9 mouse cellular contexts compared by ENCODE assay signal in the genomic region with DNA sequence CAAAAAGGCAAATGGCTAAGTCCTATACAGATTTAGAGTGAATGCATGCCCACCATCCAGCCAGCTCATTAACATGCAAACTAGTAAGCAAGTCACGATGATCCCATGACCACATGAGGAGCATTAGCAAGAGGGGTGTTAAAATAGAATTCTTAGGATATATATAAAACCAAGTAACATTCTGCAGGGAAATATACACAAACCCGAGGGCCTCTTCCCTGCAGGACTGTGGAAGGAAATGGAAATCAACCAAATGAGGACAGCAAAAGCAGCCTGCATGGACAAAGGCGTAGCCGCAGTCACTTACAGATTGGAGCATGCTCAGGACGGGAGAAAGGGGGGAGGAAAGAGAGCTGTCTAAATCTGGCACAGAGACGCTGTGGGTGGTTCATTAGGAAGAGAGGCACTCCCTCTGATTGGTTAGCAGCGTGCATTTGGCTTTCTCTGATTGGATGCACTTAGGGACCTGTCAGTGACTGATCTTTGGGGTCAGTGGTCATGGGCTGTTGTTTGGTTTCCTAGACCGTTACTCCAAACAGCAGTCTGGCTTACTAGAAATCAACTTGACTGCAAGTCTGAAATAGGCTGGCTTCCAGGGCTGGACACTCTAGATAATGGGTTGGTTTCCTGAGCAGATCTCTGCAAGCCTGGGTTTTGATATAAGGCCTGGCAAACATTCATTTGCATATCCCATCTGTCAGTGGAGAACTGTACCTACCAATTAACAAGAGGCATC.
DNase-seq lines count a peak whose midpoint lies in the region; ATAC-seq lines count a peak whose summit lies in the region.
"Had no signal": no experiment of that assay in that cellular context is flagged by ENCODE, and none has a peak within 500 bp of the region (broad histone marks: within the 10 kb centered on the region; RNA-seq: fewer than 3 reads in every experiment).

No protein-coding gene starts in this region.

- H3K4me3 ChIP-seq in forebrain, embryonic 14.5 days (ENCODE audit: low read depth, low read length), result no peak overlapping the region
- H3K4me3 ChIP-seq in stomach, embryonic 14.5 days (ENCODE audit: low read depth, low read length), result no peak overlapping the region
- H3K4me3 ChIP-seq: embryonic facial prominence, embryonic 13.5 days had no signal

- no peaks in the 10 kb centered on the region for H3K27me3 ChIP-seq in forebrain, embryonic 14.5 days (replicated peaks; ENCODE audit: control insufficient read depth, insufficient read depth, low read length)
- H3K27me3 ChIP-seq in stomach, embryonic 14.5 days (ENCODE audit: control insufficient read depth, insufficient read depth, low read length), result no peaks in the 10 kb centered on the region
- H3K27me3 ChIP-seq: embryonic facial prominence, embryonic 13.5 days had no signal

- H3K27ac ChIP-seq in forebrain, embryonic 14.5 days (ENCODE audit: low read depth, low read length), result peak overlapping the region; percentile 52; the same call in 1 of the 2 replicates
- H3K27ac ChIP-seq in stomach, embryonic 14.5 days (ENCODE audit: low read length), result peak overlapping the region; percentile 56; the same call in 1 of the 2 replicates
- H3K27ac ChIP-seq: embryonic facial prominence, embryonic 13.5 days had no signal

- WGBS in forebrain, embryonic 14.5 days, result 38% methylated on average over 8 of the region's 8 CpGs
- 18% methylated on average over 8 of the region's 8 CpGs for WGBS in stomach, embryonic 14.5 days

- H3K4me1 ChIP-seq in forebrain, embryonic 14.5 days (ENCODE audit: control insufficient read depth, insufficient read depth, low read length), result peaks cover 11% of the 10 kb centered on the region
- H3K4me1 ChIP-seq in stomach, embryonic 14.5 days (ENCODE audit: control insufficient read depth, insufficient read depth, low read length), result peaks cover 3% of the 10 kb centered on the region; the same call in 1 of the 2 replicates
- H3K4me1 ChIP-seq: embryonic facial prominence, embryonic 13.5 days had no signal

- no peak overlapping the region for H3K9ac ChIP-seq in forebrain, embryonic 14.5 days (ENCODE audit: low read length)
- no peak overlapping the region for H3K9ac ChIP-seq in stomach, embryonic 14.5 days (replicated peaks; ENCODE audit: low read depth, low read length)
- H3K9ac ChIP-seq: embryonic facial prominence, embryonic 13.5 days had no signal

- no peaks in the 10 kb centered on the region for H3K36me3 ChIP-seq in forebrain, embryonic 14.5 days (ENCODE audit: control insufficient read depth, insufficient read depth, low read length)
- no peaks in the 10 kb centered on the region for H3K36me3 ChIP-seq in stomach, embryonic 14.5 days (ENCODE audit: control insufficient read depth, insufficient read depth, low read length)
- H3K36me3 ChIP-seq: embryonic facial prominence, embryonic 13.5 days had no signal

- H3K4me2 ChIP-seq in forebrain, embryonic 14.5 days (ENCODE audit: low read length), result 0 out of 2 replicates have a peak overlapping the region, but pooled peaks have one; percentile 5
- no peak overlapping the region for H3K4me2 ChIP-seq in stomach, embryonic 14.5 days (replicated peaks; ENCODE audit: low read depth, low read length)
- H3K4me2 ChIP-seq: embryonic facial prominence, embryonic 13.5 days had no signal

- ATAC-seq in forebrain, embryonic 14.5 days, result peak; percentile 92
- ATAC-seq in stomach, embryonic 14.5 days (ENCODE audit: insufficient number of reproducible peaks, insufficient read depth, low FRiP score, low read depth), result peak; percentile 91
- ATAC-seq in monocyte, adult 5-6 weeks (replicated peaks; ENCODE audit: insufficient number of reproducible peaks, low FRiP score, low TSS enrichment, poor library complexity, severe bottlenecking), result no peak

- intact Hi-C loops in heart, postnatal 36 days (cut with DNase I), result loop anchor here (10.0 kb wide), 2 partner anchors 544 to 614 kb away; no protein-coding TSS in a partner anchor

- no peaks in the 10 kb centered on the region for H3K9me3 ChIP-seq in forebrain, embryonic 14.5 days (replicated peaks; ENCODE audit: control insufficient read depth, low read length)
- H3K9me3 ChIP-seq in stomach, embryonic 14.5 days (ENCODE audit: control insufficient read depth, low read depth, low read length), result no peaks in the 10 kb centered on the region
- H3K9me3 ChIP-seq: embryonic facial prominence, embryonic 13.5 days had no signal

- peak; percentile 18 for DNase-seq in layer of hippocampus, adult 9-11 months
- DNase-seq in layer of hippocampus, postnatal 36 days, result no peak
- peak; percentile 80 for DNase-seq in forebrain, embryonic 14.5 days (ENCODE audit: low spot score)
- DNase-seq in heart, postnatal 36 days, result peak; percentile 19 to 37
- peak; percentile 63 to 69 for DNase-seq in kidney, postnatal 4 days
- peak; percentile 82 for DNase-seq in lung, postnatal 36 days

Comparison
In these comparisons a context has a peak if more than half of its experiments do, and no peak if none do; other contexts are left out.
1. DNase-seq: peak in layer of hippocampus, adult 9-11 months (single experiment), forebrain, embryonic 14.5 days (single experiment), heart, postnatal 36 days (2 of 2), kidney, postnatal 4 days (2 of 2) and lung, postnatal 36 days (single experiment); none in layer of hippocampus, postnatal 36 days (0 of 2).